Mouse (Mus musculus) CD4-positive, CD25-positive, alpha-beta regulatory T cell, adult 2 months (primary cell): ENCODE results near the gene Elmo2.

Experiments
- DNase-seq: peaks from one replicate; pipeline ENCODE4 v3.0.0-alpha.2; 2012; ENCODE audit warnings: low read depth, low spot score

Elmo2 gene

GRCm38 (mm10) chr2:165257151-165257834, 69.0 kb downstream of the Elmo2 start:
- no peak for DNase-seq

GRCm38 (mm10) chr2:165256213-165256612, 70.1 kb downstream of the Elmo2 start:
- DNase-seq: no peak

- no peak for DNase-seq
These were observed 72.4 kb downstream of the Elmo2 start for GRCm38 (mm10) chr2:165253867-165254266.

GRCm38 (mm10) chr2:165253269-165253668, 73.0 kb downstream of the Elmo2 start:
- DNase-seq: no peak

- no peak for DNase-seq
These were observed 73.5 kb downstream of the Elmo2 start for GRCm38 (mm10) chr2:165252801-165253200.

- DNase-seq: no peak
These were observed 73.9 kb downstream of the Elmo2 start for GRCm38 (mm10) chr2:165252381-165252780.

GRCm38 (mm10) chr2:165250903-165251302, 75.4 kb downstream of the Elmo2 start:
- no peak for DNase-seq

GRCm38 (mm10) chr2:165248967-165249366, 77.3 kb downstream of the Elmo2 start:
- no peak for DNase-seq

GRCm38 (mm10) chr2:165246349-165246748, 79.9 kb downstream of the Elmo2 start:
- DNase-seq: no peak

- no peak for DNase-seq
These were observed 83.1 kb downstream of the Elmo2 start for GRCm38 (mm10) chr2:165243122-165243720.

- no peak for DNase-seq
These were observed 83.7 kb downstream of the Elmo2 start for GRCm38 (mm10) chr2:165242575-165242974.

GRCm38 (mm10) chr2:165241786-165242185, 84.5 kb downstream of the Elmo2 start:
- DNase-seq: no peak

GRCm38 (mm10) chr2:165240371-165240770, 85.9 kb downstream of the Elmo2 start:
- DNase-seq: no peak

- no peak for DNase-seq
These were observed 86.6 kb downstream of the Elmo2 start for GRCm38 (mm10) chr2:165239533-165240144.

GRCm38 (mm10) chr2:165238416-165239145, 87.7 kb downstream of the Elmo2 start:
- DNase-seq: no peak
